Comparison of ENCODE assay signal across 20 mouse cellular contexts in genomic region chr13:81982491-81982890, GRCm38 (mm10).
DNase-seq lines count a peak whose midpoint lies in the region; ATAC-seq lines count a peak whose summit lies in the region.
"Had no signal": no experiment of that assay in that cellular context is flagged by ENCODE, and none has a peak within 500 bp of the region (broad histone marks: within the 10 kb centered on the region; RNA-seq: fewer than 3 reads in every experiment).

No protein-coding gene starts in this region.

- no peak for ATAC-seq in cerebellum, adult (ENCODE audit: insufficient number of reproducible peaks, low FRiP score, low TSS enrichment)
- ATAC-seq: forebrain, embryonic 15.5 days; intestine, postnatal 0 days; midbrain, embryonic 13.5 days had no signal

- peak; percentile 27 for DNase-seq in adrenal gland, adult 2 months
- no peak for DNase-seq in adrenal gland, postnatal 4 days (ENCODE audit: low spot score in 2 of 2)
- peak; percentile 12 for DNase-seq in kidney, postnatal 10 days
- no peak for DNase-seq in kidney, adult 8-10 months
- peak; percentile 5 for DNase-seq in ovary, adult 18-20 months (ENCODE audit: low spot score)
- DNase-seq in ovary, postnatal 14 days (ENCODE audit: low spot score) = no peak
- DNase-seq in mesoderm, embryonic 11.5 days (ENCODE audit: low read depth, low spot score) = peak; percentile 24
- DNase-seq: cerebellum, adult 8-10 months; cerebellum, postnatal 25 days; gastrocnemius, postnatal 25 days; heart, adult 18-20 months; layer of hippocampus, postnatal 36 days; lung, postnatal 36 days; right cerebral cortex, postnatal 25 days; thymus, adult 18-20 months; thymus, postnatal 25 days had no signal

Comparison
In these comparisons a context has a peak if more than half of its experiments do, and no peak if none do; other contexts are left out.
1. DNase-seq: peak in adrenal gland, adult 2 months (single experiment), kidney, postnatal 10 days (single experiment), ovary, adult 18-20 months (single experiment) and mesoderm, embryonic 11.5 days (single experiment); none in adrenal gland, postnatal 4 days (0 of 2), kidney, adult 8-10 months (0 of 2) and ovary, postnatal 14 days (single experiment).